Mouse (Mus musculus) hindlimb bud, embryonic 11.5 days (tissue): Measurements from ENCODE around the gene Stox1.
"Not testable (repeated sequence)": the region's sequence is repeated elsewhere in the genome, so short reads cannot be mapped to it uniquely, and the experiment has no call there.

Experiments used
- DNase-seq: peaks from one replicate; pipeline ENCODE4 v3.0.0-alpha.2; 2012; ENCODE audit warnings: low read depth, low spot score; ENCODE audit errors: extremely low spot score

Stox1 gene

GRCm38 (mm10) chr10:62725771-62726687 lies at the start of gene Stox1:
TSS of gene Stox1 (minus strand) at chr10:62726128.
- DNase-seq: no peak

GRCm38 (mm10) chr10:62750781-62751180 lies 24.9 kb upstream of the Stox1 start:
- no peak for DNase-seq

GRCm38 (mm10) chr10:62739961-62740737 lies 14.2 kb upstream of the Stox1 start:
- DNase-seq: no peak

GRCm38 (mm10) chr10:62736965-62737688 lies 11.2 kb upstream of the Stox1 start:
- DNase-seq: no peak

GRCm38 (mm10) chr10:62730826-62731225 lies 4.9 kb upstream of the Stox1 start:
- DNase-seq: no peak

GRCm38 (mm10) chr10:62724936-62725335 lies 992 bp downstream of the Stox1 start:
- no peak for DNase-seq

- DNase-seq: no peak
These were observed 3.2 kb downstream of the Stox1 start for GRCm38 (mm10) chr10:62722701-62723100.

- not testable (repeated sequence) for DNase-seq
These were observed 5.4 kb downstream of the Stox1 start for GRCm38 (mm10) chr10:62720574-62720973.

GRCm38 (mm10) chr10:62713457-62713856 lies 12.5 kb downstream of the Stox1 start:
- no peak for DNase-seq

- DNase-seq: no peak
These were observed 22.3 kb downstream of the Stox1 start for GRCm38 (mm10) chr10:62703579-62703978.

- no peak for DNase-seq
These were observed 23.5 kb downstream of the Stox1 start for GRCm38 (mm10) chr10:62702436-62702835.

- no peak for DNase-seq
These were observed 33.2 kb downstream of the Stox1 start for GRCm38 (mm10) chr10:62692771-62693170.

GRCm38 (mm10) chr10:62692244-62692643 lies 33.7 kb downstream of the Stox1 start:
- no peak for DNase-seq

- no peak for DNase-seq
These were observed 38.8 kb downstream of the Stox1 start for GRCm38 (mm10) chr10:62687032-62687674.

GRCm38 (mm10) chr10:62683043-62683442 lies 42.9 kb downstream of the Stox1 start:
- no peak for DNase-seq

- no peak for DNase-seq
These were observed 46.1 kb downstream of the Stox1 start for GRCm38 (mm10) chr10:62679833-62680232.

- no peak for DNase-seq
These were observed 48.6 kb downstream of the Stox1 start for GRCm38 (mm10) chr10:62677329-62677728.

- DNase-seq: no peak
These were observed 49.7 kb downstream of the Stox1 start for GRCm38 (mm10) chr10:62676196-62676595.

- no peak for DNase-seq
These were observed 53.6 kb downstream of the Stox1 start for GRCm38 (mm10) chr10:62672359-62672758.

- DNase-seq: no peak
These were observed 56.7 kb downstream of the Stox1 start for GRCm38 (mm10) chr10:62669245-62669644.

GRCm38 (mm10) chr10:62668463-62668862 lies 57.5 kb downstream of the Stox1 start:
- DNase-seq: no peak
